Mouse (Mus musculus): Measurements from ENCODE around the gene Nfkbib. TPM values are rescaled to one million over a fixed set of nuclear protein-coding genes. Genes with fewer than 3 reads are reported as not detected.

The Nfkbib gene
- polyA plus RNA-seq, 1 experiment from 2014 or later, result 33.1 TPM

DNA sequence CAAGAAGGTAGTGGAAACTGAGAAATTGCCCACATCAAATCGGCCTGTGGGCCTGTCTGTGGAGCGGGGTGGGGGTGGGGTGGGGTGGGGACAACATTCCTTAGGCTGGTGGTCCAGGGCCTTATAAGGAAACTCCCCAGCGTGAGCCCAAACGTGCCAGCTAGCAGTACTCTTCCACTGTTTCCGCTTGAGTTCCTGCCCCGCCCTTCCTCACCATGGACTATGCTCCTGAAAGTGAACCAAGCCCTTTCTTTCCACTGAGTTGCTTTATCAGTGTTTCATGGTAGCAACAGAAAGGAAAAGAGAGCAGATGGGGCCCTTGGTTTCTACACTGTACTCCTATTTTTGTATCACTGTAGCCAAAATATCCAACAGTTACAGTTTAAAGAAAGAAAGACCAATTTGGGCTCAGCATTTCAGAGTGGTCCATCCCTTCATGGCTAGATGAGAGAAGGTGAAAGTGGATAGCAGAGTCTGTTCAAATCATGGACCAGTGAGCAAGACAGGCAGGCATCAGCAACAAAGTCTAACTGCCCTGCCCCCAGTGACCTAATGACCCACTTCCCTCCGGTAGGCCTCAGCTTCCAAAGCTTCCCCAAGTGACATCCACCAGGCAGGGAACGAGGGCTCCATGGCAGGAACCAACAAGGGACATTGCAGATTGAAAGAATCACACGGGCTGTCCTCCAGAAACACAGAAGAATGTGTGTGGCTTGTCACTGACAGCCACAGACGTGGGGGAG is 35.7 kb upstream of the Nfkbib start:
- TF ChIP-seq CTCF (IDR thresholded peaks at IDR 0.05; ENCODE audit: low read depth), result no peak
- ATAC-seq, result peak; percentile 84
- H3K9me3 ChIP-seq (ENCODE audit: control insufficient read depth), result no peaks in the 10 kb centered on the region
- no peaks in the 10 kb centered on the region for H3K27me3 ChIP-seq (replicated peaks; ENCODE audit: control insufficient read depth, insufficient read depth, low read length)
- H3K27ac ChIP-seq (ENCODE audit: low read depth, low read length), result peak overlapping the region; percentile 93
- no peaks in the 10 kb centered on the region for H3K36me3 ChIP-seq (ENCODE audit: control insufficient read depth, insufficient read depth)
- 0 out of 2 replicates have a peak overlapping the region, but pooled peaks have one; percentile 22 for H3K9ac ChIP-seq (ENCODE audit: low read depth, low read length)
- H3K4me3 ChIP-seq (ENCODE audit: low read depth, low read length), result no peak overlapping the region
- WGBS, result 10% methylated on average over 10 of the region's 10 CpGs
- H3K4me2 ChIP-seq (replicated peaks; ENCODE audit: low read depth), result peak overlapping the region; percentile 51
- peaks cover 27% of the 10 kb centered on the region; the same call in 1 of the 2 replicates for H3K4me1 ChIP-seq (replicated peaks; ENCODE audit: control insufficient read depth, insufficient read depth, low read length)

- H3K4me3 ChIP-seq (ENCODE audit: low read depth, low read length), result 0 out of 2 replicates have a peak overlapping the region, but pooled peaks have one; percentile 1
- H3K27me3 ChIP-seq (replicated peaks; ENCODE audit: control insufficient read depth, insufficient read depth, low read length), result no peaks in the 10 kb centered on the region
- H3K36me3 ChIP-seq (ENCODE audit: control insufficient read depth, insufficient read depth), result no peaks in the 10 kb centered on the region
- H3K9me3 ChIP-seq (ENCODE audit: control insufficient read depth), result no peaks in the 10 kb centered on the region
- WGBS, result 7% methylated on average over 10 of the region's 10 CpGs
- H3K4me1 ChIP-seq (replicated peaks; ENCODE audit: control insufficient read depth, insufficient read depth, low read length), result peaks cover 22% of the 10 kb centered on the region; the same call in 1 of the 2 replicates
- H3K27ac ChIP-seq (ENCODE audit: low read depth, low read length), result peak overlapping the region; percentile 93
- peak; percentile 66 for ATAC-seq
- 0 out of 2 replicates have a peak overlapping the region, but pooled peaks have one; percentile 22 for H3K9ac ChIP-seq (ENCODE audit: low read depth, low read length)
- peak; percentile 48 for TF ChIP-seq CTCF (IDR thresholded peaks at IDR 0.05; ENCODE audit: low read depth)
- H3K4me2 ChIP-seq (replicated peaks; ENCODE audit: low read depth), result peak overlapping the region; percentile 51
Measured at GRCm38 (mm10) chr7:28801901-28802670, 34.8 kb upstream of the Nfkbib start.

DNA sequence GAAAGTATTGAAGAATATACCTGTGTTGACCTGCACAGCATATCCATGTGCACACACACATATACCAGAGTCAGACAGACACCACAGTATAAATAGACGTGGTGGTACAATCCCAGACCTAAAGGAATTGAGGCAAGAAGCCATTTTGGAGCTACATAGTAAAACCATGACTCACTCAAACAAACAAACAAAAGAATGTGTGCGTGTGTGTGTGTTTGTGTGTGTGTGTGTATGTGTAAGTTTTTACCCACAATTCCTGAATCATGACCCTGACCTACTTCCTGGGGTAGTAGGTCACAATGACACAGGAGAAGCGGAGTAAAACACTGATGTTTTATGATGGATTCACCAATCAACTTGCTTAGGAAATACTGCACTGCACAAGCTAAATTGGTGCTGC is 34.1 kb upstream of the Nfkbib start:
- Histone ChIP-seq H3K4me2 (replicated peaks; ENCODE audit: low read depth) (no peak overlapping the region), H3K27ac (ENCODE audit: low read depth, low read length) (peak overlapping the region; percentile 93), H3K9ac (ENCODE audit: low read depth, low read length) (no peak overlapping the region), H3K9me3 (ENCODE audit: control insufficient read depth) (no peaks in the 10 kb centered on the region), H3K27me3 (replicated peaks; ENCODE audit: control insufficient read depth, insufficient read depth, low read length) (no peaks in the 10 kb centered on the region), H3K4me1 (replicated peaks; ENCODE audit: control insufficient read depth, insufficient read depth, low read length) (peaks cover 22% of the 10 kb centered on the region; the same call in 1 of the 2 replicates), H3K4me3 (ENCODE audit: low read depth, low read length) (no peak overlapping the region), H3K36me3 (ENCODE audit: control insufficient read depth, insufficient read depth) (no peaks in the 10 kb centered on the region)
- TF ChIP-seq CTCF (IDR thresholded peaks at IDR 0.05; ENCODE audit: low read depth), result no peak
- no peak for ATAC-seq
- WGBS, result 32% methylated on average over 3 of the region's 3 CpGs

DNA sequence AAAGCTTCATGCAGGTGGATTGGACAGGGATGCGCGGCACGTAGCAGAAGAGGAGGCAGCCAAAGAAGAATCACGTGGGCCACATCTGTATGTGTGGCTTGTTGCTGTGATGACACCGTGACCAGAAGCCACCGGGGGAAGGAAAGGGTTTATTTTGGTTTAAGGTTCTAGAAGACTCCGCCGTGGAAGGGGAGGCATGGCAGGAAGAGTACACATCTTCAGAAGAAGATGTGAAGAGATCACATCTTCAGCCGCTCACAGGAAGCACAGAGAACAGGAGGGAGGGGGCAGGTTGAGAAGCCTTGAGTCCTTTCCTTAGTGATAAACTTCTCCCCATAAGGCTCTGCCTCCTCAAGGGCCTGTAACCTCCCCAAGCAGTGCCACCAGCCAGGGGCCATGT is 32.7 kb upstream of the Nfkbib start:
- H3K36me3 ChIP-seq (ENCODE audit: control insufficient read depth, insufficient read depth), result no peaks in the 10 kb centered on the region
- H3K4me3 ChIP-seq (ENCODE audit: low read depth, low read length), result no peak overlapping the region
- TF ChIP-seq CTCF (IDR thresholded peaks at IDR 0.05; ENCODE audit: low read depth), result no peak
- ATAC-seq, result no peak
- H3K9me3 ChIP-seq (ENCODE audit: control insufficient read depth), result no peaks in the 10 kb centered on the region
- H3K27me3 ChIP-seq (replicated peaks; ENCODE audit: control insufficient read depth, insufficient read depth, low read length), result no peaks in the 10 kb centered on the region
- H3K27ac ChIP-seq (ENCODE audit: low read depth, low read length), result no peak overlapping the region
- H3K4me1 ChIP-seq (replicated peaks; ENCODE audit: control insufficient read depth, insufficient read depth, low read length), result peaks cover 22% of the 10 kb centered on the region; the same call in 1 of the 2 replicates
- no peak overlapping the region for H3K9ac ChIP-seq (ENCODE audit: low read depth, low read length)
- WGBS, result 88% methylated on average over 9 of the region's 9 CpGs
- H3K4me2 ChIP-seq (replicated peaks; ENCODE audit: low read depth), result no peak overlapping the region

GRCm38 (mm10) chr7:28796562-28796975 is 29.3 kb upstream of the Nfkbib start:
- no peak overlapping the region for H3K27ac ChIP-seq (ENCODE audit: low read depth, low read length)
- TF ChIP-seq CTCF (IDR thresholded peaks at IDR 0.05; ENCODE audit: low read depth), result peak; percentile 99
- H3K4me1 ChIP-seq (replicated peaks; ENCODE audit: control insufficient read depth, insufficient read depth, low read length), result no peaks in the 10 kb centered on the region
- H3K4me2 ChIP-seq (replicated peaks; ENCODE audit: low read depth), result peak overlapping the region; percentile 57
- H3K9me3 ChIP-seq (ENCODE audit: control insufficient read depth), result no peaks in the 10 kb centered on the region
- H3K9ac ChIP-seq (ENCODE audit: low read depth, low read length), result 0 out of 2 replicates have a peak overlapping the region, but pooled peaks have one; percentile 13
- no peak overlapping the region for H3K4me3 ChIP-seq (ENCODE audit: low read depth, low read length)
- 12% methylated on average over 32 of the region's 32 CpGs for WGBS
- no peaks in the 10 kb centered on the region for H3K27me3 ChIP-seq (replicated peaks; ENCODE audit: control insufficient read depth, insufficient read depth, low read length)
- ATAC-seq, result peak; percentile 76
- H3K36me3 ChIP-seq (ENCODE audit: control insufficient read depth, insufficient read depth), result no peaks in the 10 kb centered on the region

DNA sequence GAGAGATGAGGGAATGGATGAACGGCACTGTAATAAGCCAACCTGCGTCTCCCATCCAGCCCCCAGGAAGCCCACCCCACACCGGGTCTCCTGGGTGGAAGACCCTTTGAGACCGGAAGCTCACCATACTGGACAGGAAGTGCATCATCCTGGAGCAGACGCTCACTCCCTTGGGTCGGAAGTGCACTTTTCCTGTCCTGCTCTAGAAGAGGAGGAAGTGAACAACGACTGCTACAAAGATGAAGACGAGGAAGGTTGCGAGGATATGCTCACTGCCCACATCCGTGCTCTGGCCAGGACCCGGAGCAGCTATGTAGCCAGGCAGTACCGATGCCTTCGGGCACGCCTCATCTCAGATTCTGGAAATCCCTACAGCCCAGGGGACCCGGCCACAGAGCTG is 28.5 kb upstream of the Nfkbib start:
- Histone ChIP-seq H3K4me3 (ENCODE audit: low read depth, low read length) (no peak overlapping the region), H3K36me3 (ENCODE audit: control insufficient read depth, insufficient read depth) (no peaks in the 10 kb centered on the region), H3K4me2 (replicated peaks; ENCODE audit: low read depth) (peak overlapping the region; percentile 57; the same call in 1 of the 2 replicates), H3K4me1 (replicated peaks; ENCODE audit: control insufficient read depth, insufficient read depth, low read length) (no peaks in the 10 kb centered on the region), H3K27ac (ENCODE audit: low read depth, low read length) (no peak overlapping the region; the same call in 1 of the 2 replicates), H3K27me3 (replicated peaks; ENCODE audit: control insufficient read depth, insufficient read depth, low read length) (no peaks in the 10 kb centered on the region), H3K9me3 (ENCODE audit: control insufficient read depth) (no peaks in the 10 kb centered on the region), H3K9ac (ENCODE audit: low read depth, low read length) (no peak overlapping the region)
- WGBS, result 63% methylated on average over 15 of the region's 15 CpGs
- no peak for ATAC-seq
- TF ChIP-seq CTCF (IDR thresholded peaks at IDR 0.05; ENCODE audit: low read depth), result no peak
